Mouse (Mus musculus) olfactory bulb, adult 2 months (tissue): ENCODE measurements around the gene Iqgap2.

Experiments used
- CTCF ChIP-seq: fragments of 200-500 bp; IDR thresholded peaks from 2 replicates; pipeline ENCODE4 v1.5.1; 2012; ENCODE audit warnings: low read depth, mild to moderate bottlenecking, low read length, moderate library complexity; ENCODE audit not compliant: insufficient read depth
- POLR2A ChIP-seq: fragments of 200-500 bp; IDR thresholded peaks from 2 replicates; pipeline ENCODE4 v1.6.1; 2012; ENCODE audit warnings: mild to moderate bottlenecking, low read depth, low read length, moderate library complexity; ENCODE audit not compliant: insufficient read depth

DNA sequence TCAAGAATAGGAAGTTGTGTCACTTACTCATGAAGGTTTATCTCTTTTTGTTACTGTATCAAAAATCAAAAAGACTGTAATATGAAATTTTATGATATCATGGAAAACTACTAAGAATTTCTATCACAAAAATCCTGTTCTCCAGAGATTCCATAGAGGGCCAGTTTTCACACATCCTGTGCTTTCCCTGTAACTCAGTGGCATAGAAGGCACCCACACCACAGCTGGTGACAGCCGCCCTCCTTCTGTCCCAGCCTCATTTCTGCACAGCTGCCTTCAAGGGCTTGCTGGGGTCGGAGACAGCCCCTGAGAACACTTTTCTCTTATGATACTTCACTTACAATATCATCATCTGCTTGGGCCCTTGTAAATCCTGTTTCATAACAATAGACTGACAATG lies 131.9 kb downstream of the Iqgap2 start:
- TF ChIP-seq CTCF (no peak), POLR2A (no peak)
